Mouse (Mus musculus) ES-E14 (cell line): ENCODE data around the gene Abcg4.
"Not testable (repeated sequence)": the region's sequence is repeated elsewhere in the genome, so short reads cannot be mapped to it uniquely, and the experiment has no call there.

ENCODE experiments used
- ZC3H11A ChIP-seq: IDR thresholded peaks from 2 replicates; pipeline ENCODE4 v1.6.1; 2012; ENCODE audit warnings: low read depth, mild to moderate bottlenecking, inconsistent platforms, low read length, borderline replicate concordance
- ZNF384 ChIP-seq: IDR thresholded peaks from 2 replicates; pipeline ENCODE4 v1.6.1; 2012; ENCODE audit warnings: low read depth, low read length, inconsistent platforms

- TF ChIP-seq ZNF384, result peak; percentile 82
- not testable (repeated sequence) for TF ChIP-seq ZC3H11A
Measured at GRCm38 (mm10) chr9:44323656-44324055, 35.2 kb upstream of the Abcg4 start.
